Mouse (Mus musculus): Measurements from ENCODE around the gene Csf1. TPM values are rescaled to one million over a fixed set of nuclear protein-coding genes. Genes with fewer than 3 reads are reported as not detected.
"Not testable (repeated sequence)": the region's sequence is repeated elsewhere in the genome, so short reads cannot be mapped to it uniquely, and the experiment has no call there.

Csf1 gene
- polyA plus RNA-seq, 1 experiment from 2014 or later: 8.0 TPM

DNA sequence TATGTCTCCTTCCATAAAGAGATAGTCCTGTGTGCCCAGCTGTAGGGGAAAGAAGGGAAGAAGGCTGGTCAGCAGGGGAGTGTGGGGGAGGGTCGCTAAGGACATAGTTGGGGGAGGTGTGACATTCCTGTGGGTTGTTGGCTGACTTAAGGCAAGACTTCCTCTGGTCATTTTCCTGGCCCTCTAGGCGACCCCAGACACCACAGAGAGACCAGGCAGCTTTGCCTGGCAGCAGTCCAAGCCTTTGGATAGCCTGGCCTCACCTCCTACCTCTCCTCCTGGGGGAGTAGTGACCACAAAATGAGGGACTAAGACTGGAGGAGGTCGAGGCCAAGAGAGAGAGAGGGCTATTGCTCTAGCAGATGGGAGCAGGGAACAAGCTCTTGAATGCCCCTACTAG is 17.2 kb downstream of the Csf1 start:
- Histone ChIP-seq H3K4me3 (ENCODE audit: low read length) (no peak overlapping the region), H3K4me1 (ENCODE audit: control insufficient read depth, insufficient read depth, low read depth, low read length) (peaks cover 18% of the 10 kb centered on the region), H3K9ac (ENCODE audit: low read depth, low read length) (no peak overlapping the region), H3K27me3 (replicated peaks; ENCODE audit: control insufficient read depth, insufficient read depth, low read length) (no peaks in the 10 kb centered on the region), H3K9me3 (ENCODE audit: control insufficient read depth, low read length) (no peaks in the 10 kb centered on the region), H3K27ac (ENCODE audit: low read depth, low read length) (no peak overlapping the region), H3K36me3 (ENCODE audit: control insufficient read depth, insufficient read depth, low read length) (no peaks in the 10 kb centered on the region), H3K4me2 (ENCODE audit: low read length) (no peak overlapping the region)
- no peak for ATAC-seq
- 52% methylated on average over 3 of the region's 3 CpGs for WGBS

DNA sequence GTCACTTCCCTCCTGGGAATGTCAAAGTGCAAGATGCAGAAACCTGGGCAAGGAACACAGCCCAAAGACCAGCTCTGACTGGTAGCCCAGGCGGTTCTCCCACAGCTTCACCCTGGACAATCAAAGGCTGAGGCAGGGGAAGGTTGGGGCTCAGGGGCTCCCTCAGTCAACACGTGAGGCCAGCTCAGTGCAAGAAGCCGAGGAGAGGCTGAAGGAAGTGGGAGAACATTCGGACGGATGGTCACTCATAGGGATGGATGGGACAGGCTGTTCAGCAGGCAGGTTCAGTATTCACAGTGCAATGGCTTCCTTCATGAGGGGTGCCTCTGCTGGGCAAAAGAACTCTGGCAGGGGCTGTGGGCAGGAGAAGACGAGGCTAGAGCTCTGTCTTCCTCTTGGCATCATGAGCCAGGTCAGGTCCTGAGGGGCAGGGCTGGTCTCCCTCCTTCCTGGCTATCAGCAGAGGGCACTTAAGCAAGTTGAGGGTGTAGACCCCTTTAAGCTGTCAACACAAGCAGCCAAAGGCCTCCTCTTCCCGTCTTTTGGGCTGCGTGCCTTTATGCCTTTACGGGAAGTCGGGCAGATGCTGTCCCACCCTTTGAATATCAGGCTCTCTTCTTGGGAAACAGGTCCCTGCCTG is 18.1 kb downstream of the Csf1 start:
- WGBS: 91% methylated on average over 10 of the region's 10 CpGs
- no peak for ATAC-seq
- Histone ChIP-seq H3K4me3 (ENCODE audit: low read length) (no peak overlapping the region), H3K4me2 (ENCODE audit: low read length) (no peak overlapping the region), H3K4me1 (ENCODE audit: control insufficient read depth, insufficient read depth, low read depth, low read length) (peaks cover 18% of the 10 kb centered on the region), H3K27me3 (replicated peaks; ENCODE audit: control insufficient read depth, insufficient read depth, low read length) (no peaks in the 10 kb centered on the region), H3K9me3 (ENCODE audit: control insufficient read depth, low read length) (no peaks in the 10 kb centered on the region), H3K9ac (ENCODE audit: low read depth, low read length) (no peak overlapping the region), H3K36me3 (ENCODE audit: control insufficient read depth, insufficient read depth, low read length) (no peaks in the 10 kb centered on the region), H3K27ac (ENCODE audit: low read depth, low read length) (no peak overlapping the region; the same call in 1 of the 2 replicates)

DNA sequence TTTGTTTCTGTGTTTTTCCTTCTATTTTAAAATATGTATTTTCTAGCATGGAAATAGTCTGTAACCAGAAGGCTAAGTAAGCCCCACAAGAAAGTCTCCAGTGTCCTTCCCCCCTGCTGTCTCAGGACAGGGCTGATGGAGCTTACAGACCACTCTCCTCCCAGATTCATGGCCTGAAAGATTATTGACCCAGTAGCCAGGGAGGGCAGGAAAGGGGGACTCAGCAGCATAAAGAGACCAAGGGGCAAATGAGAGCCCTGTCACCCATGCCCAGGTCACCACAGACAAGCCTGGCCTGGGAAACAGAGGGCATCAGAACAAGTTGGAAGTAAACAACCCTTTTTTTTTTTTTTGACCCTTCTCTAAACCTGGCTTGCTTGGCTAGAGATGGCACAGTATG is 18.9 kb downstream of the Csf1 start:
- H3K36me3 ChIP-seq (ENCODE audit: control insufficient read depth, insufficient read depth, low read length): no peaks in the 10 kb centered on the region
- no peaks in the 10 kb centered on the region for H3K9me3 ChIP-seq (ENCODE audit: control insufficient read depth, low read length)
- ATAC-seq: no peak
- H3K27me3 ChIP-seq (replicated peaks; ENCODE audit: control insufficient read depth, insufficient read depth, low read length): no peaks in the 10 kb centered on the region
- H3K27ac ChIP-seq (ENCODE audit: low read depth, low read length): peak overlapping the region; percentile 64
- no peak overlapping the region for H3K9ac ChIP-seq (ENCODE audit: low read depth, low read length)
- H3K4me2 ChIP-seq (ENCODE audit: low read length): no peak overlapping the region
- H3K4me1 ChIP-seq (ENCODE audit: control insufficient read depth, insufficient read depth, low read depth, low read length): peaks cover 18% of the 10 kb centered on the region
- no peak overlapping the region for H3K4me3 ChIP-seq (ENCODE audit: low read length)

DNA sequence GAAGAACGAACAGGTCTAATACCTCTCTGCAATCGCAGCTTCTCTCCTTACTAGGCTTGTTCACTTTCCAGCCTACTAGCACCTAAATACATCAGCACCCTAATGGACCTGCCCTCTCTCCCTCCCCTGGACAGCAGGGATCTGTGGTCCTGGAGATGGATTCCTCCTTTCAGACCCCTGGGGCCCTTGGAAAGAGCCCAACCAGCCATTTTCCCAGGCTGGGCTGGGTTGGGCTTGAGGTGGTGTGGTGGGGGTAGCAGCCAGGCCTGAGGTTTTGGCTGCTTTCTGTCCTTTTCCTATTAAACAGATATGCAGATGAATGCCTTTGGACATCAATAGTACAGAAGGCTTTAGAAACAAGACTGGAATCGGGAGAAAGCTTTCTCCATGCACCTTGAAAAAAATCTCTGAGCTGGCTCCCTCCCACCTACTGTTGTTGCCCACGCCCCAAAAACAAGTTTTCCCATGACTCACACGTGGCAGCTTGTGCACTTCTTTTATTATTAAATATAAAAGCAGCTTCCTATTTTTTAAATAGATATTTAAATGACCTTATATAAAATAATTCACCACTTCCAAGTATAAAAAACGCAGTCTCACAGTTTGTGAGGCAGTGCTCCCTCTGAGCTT is 19.6 kb downstream of the Csf1 start:
- Histone ChIP-seq H3K4me1 (ENCODE audit: control insufficient read depth, insufficient read depth, low read depth, low read length) (peaks cover 18% of the 10 kb centered on the region), H3K27ac (ENCODE audit: low read depth, low read length) (peak overlapping the region; percentile 64), H3K9ac (ENCODE audit: low read depth, low read length) (0 out of 2 replicates have a peak overlapping the region, but pooled peaks have one; percentile 9), H3K4me2 (ENCODE audit: low read length) (0 out of 2 replicates have a peak overlapping the region, but pooled peaks have one; percentile 8), H3K36me3 (ENCODE audit: control insufficient read depth, insufficient read depth, low read length) (no peaks in the 10 kb centered on the region), H3K9me3 (ENCODE audit: control insufficient read depth, low read length) (no peaks in the 10 kb centered on the region), H3K4me3 (ENCODE audit: low read length) (no peak overlapping the region), H3K27me3 (replicated peaks; ENCODE audit: control insufficient read depth, insufficient read depth, low read length) (no peaks in the 10 kb centered on the region)
- 6% methylated on average over 6 of the region's 6 CpGs for WGBS
- ATAC-seq: peak; percentile 88

DNA sequence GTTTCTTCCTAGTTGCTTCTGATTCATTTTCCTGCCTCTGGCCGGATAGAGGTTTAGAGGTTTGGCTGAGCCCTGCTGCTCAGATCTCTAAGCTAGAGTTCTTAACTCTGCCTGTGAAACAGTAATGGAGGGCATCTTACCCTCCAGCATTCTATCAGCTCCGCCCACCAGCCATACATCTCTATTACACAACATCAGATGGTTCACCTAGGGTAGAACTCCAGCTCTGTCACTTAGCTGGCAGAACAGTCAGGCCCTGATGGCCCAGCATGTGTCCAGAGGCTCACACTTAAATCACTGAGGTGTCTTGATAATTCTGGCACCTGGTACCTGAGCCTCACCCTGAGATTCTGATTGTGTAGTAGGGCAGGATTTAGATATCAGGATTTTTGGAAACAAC is 20.3 kb downstream of the Csf1 start:
- H3K27ac ChIP-seq (ENCODE audit: low read depth, low read length): peak overlapping the region; percentile 64
- 79% methylated on average over 2 of the region's 2 CpGs for WGBS
- H3K27me3 ChIP-seq (replicated peaks; ENCODE audit: control insufficient read depth, insufficient read depth, low read length): no peaks in the 10 kb centered on the region

DNA sequence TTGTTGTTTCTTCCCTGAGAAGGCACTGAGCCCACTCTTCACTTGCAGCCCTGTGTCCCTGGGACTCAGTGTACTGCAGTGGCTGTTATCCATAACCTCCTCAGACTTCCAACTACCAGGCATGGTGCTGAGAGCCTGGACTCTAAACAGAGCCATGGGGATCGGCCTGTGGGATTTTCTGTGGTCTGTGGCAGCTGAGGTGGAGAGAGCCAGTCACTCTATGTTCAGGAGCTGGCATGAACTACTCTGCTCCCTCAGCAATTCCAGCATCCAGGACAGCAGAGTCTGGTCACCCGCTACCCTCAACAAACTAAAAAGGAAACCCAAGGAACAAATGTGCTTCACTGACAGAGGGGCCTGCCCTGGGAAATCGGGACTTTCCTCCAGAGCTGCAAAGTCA is 20.8 kb downstream of the Csf1 start:
- Histone ChIP-seq H3K4me3 (ENCODE audit: low read length) (no peak overlapping the region), H3K4me1 (ENCODE audit: control insufficient read depth, insufficient read depth, low read depth, low read length) (peaks cover 18% of the 10 kb centered on the region), H3K9me3 (ENCODE audit: control insufficient read depth, low read length) (no peaks in the 10 kb centered on the region), H3K9ac (ENCODE audit: low read depth, low read length) (no peak overlapping the region), H3K27ac (ENCODE audit: low read depth, low read length) (peak overlapping the region; percentile 23; the same call in 1 of the 2 replicates), H3K27me3 (replicated peaks; ENCODE audit: control insufficient read depth, insufficient read depth, low read length) (no peaks in the 10 kb centered on the region), H3K4me2 (ENCODE audit: low read length) (no peak overlapping the region), H3K36me3 (ENCODE audit: control insufficient read depth, insufficient read depth, low read length) (no peaks in the 10 kb centered on the region)
- WGBS: 83% methylated on average over 3 of the region's 3 CpGs
- ATAC-seq: no peak

More for the DNA sequence above, 20.3 kb downstream of the Csf1 start:
- Histone ChIP-seq H3K9ac (ENCODE audit: low read depth, low read length) (no peak overlapping the region), H3K4me1 (ENCODE audit: control insufficient read depth, insufficient read depth, low read depth, low read length) (peaks cover 18% of the 10 kb centered on the region), H3K9me3 (ENCODE audit: control insufficient read depth, low read length) (no peaks in the 10 kb centered on the region), H3K36me3 (ENCODE audit: control insufficient read depth, insufficient read depth, low read length) (no peaks in the 10 kb centered on the region), H3K4me2 (ENCODE audit: low read length) (no peak overlapping the region), H3K4me3 (ENCODE audit: low read length) (no peak overlapping the region)
- peak; percentile 9; the same call in 1 of the 2 replicates for ATAC-seq

DNA sequence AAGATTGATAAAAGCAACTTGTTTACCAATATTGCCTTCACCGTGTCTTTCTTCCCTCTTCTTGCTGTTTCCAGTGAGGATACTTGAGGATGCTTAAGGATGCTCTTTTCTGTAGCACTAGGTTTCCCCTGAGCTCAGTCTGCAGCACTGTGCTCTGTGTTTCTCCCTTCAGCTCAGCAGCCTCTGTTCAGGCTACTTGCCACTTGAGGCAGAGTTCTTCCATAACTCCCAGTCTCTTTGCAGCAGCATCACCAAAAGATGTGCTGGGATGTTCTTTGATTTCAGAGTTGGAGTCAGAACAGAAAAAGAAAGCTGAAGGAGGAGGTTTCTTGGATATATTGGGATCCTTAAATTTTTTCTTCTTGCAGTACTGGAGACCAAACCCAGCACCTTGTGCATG is 21.6 kb downstream of the Csf1 start:
- 77% methylated on average over 1 of the region's 1 CpGs for WGBS

DNA sequence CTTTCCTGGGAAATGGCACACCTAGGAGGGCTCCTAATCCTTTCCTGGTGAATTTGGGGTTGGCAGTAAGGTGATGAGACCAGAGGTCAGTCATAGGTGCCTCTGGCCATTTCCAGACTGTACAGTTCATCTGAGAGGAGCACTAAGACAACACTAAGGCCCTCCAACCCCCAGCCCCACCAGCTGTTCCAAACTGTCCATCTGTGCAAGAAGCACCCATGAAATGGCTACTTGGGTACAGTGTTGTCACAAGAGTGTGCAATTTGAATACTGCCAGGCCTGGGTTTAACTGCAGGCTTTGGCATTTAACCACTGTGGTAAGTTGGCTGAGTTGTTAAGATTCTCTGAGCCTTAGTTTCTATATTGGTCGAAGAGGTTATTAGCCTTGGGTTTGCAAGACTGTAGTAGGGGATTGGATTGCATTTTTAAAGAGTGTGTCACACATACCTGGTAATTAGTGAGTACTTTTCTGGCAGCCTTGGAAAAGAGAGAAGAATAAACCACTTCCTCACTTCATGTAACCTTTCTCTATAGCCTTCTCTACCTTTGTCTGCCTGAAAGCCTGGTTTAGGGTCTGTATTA is 22.6 kb downstream of the Csf1 start:
- no peaks in the 10 kb centered on the region for H3K9me3 ChIP-seq (ENCODE audit: control insufficient read depth, low read length)
- peaks cover 18% of the 10 kb centered on the region for H3K4me1 ChIP-seq (ENCODE audit: control insufficient read depth, insufficient read depth, low read depth, low read length)
- no peak overlapping the region for H3K4me2 ChIP-seq (ENCODE audit: low read length)
- H3K27ac ChIP-seq (ENCODE audit: low read depth, low read length): no peak overlapping the region
- H3K4me3 ChIP-seq (ENCODE audit: low read length): no peak overlapping the region
- no peaks in the 10 kb centered on the region for H3K27me3 ChIP-seq (replicated peaks; ENCODE audit: control insufficient read depth, insufficient read depth, low read length)
- H3K36me3 ChIP-seq (ENCODE audit: control insufficient read depth, insufficient read depth, low read length): no peaks in the 10 kb centered on the region
- ATAC-seq: no peak
- 88% methylated on average over 1 of the region's 1 CpGs for WGBS
- no peak overlapping the region for H3K9ac ChIP-seq (ENCODE audit: low read depth, low read length)

More for the DNA sequence above, 21.6 kb downstream of the Csf1 start:
- ATAC-seq: no peak
- Histone ChIP-seq H3K9me3 (ENCODE audit: control insufficient read depth, low read length) (no peaks in the 10 kb centered on the region), H3K4me1 (ENCODE audit: control insufficient read depth, insufficient read depth, low read depth, low read length) (peaks cover 18% of the 10 kb centered on the region), H3K36me3 (ENCODE audit: control insufficient read depth, insufficient read depth, low read length) (no peaks in the 10 kb centered on the region), H3K27ac (ENCODE audit: low read depth, low read length) (no peak overlapping the region), H3K4me3 (ENCODE audit: low read length) (no peak overlapping the region), H3K4me2 (ENCODE audit: low read length) (no peak overlapping the region), H3K9ac (ENCODE audit: low read depth, low read length) (no peak overlapping the region), H3K27me3 (replicated peaks; ENCODE audit: control insufficient read depth, insufficient read depth, low read length) (no peaks in the 10 kb centered on the region)

DNA sequence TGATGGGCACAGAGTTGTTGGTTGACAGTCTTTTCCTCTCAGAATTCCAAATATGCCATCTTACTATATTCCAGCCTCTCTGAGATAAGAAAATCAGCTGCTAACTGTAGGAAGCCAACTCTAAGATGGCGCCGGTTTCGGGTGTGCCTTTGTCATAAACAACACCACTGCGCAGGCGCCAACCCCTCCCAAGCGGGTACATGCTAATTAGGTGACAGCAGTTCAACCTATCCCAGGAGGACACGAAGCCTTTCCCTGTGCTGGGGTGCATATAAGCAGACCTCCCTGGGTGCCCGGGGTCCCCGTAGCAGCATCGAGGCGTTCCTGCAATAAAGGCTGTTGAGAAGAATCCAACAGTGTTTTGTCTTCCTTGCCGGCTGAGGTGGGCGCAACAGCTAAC is 24.6 kb downstream of the Csf1 start:
- not testable (repeated sequence) for H3K27me3 ChIP-seq (replicated peaks; ENCODE audit: control insufficient read depth, insufficient read depth, low read length); H3K9ac ChIP-seq (ENCODE audit: low read depth, low read length); H3K9me3 ChIP-seq (ENCODE audit: control insufficient read depth, low read length); H3K36me3 ChIP-seq (ENCODE audit: control insufficient read depth, insufficient read depth, low read length); H3K4me3 ChIP-seq (ENCODE audit: low read length); H3K27ac ChIP-seq (ENCODE audit: low read depth, low read length); ATAC-seq; H3K4me1 ChIP-seq (ENCODE audit: control insufficient read depth, insufficient read depth, low read depth, low read length); H3K4me2 ChIP-seq (ENCODE audit: low read length)
- WGBS: 92% methylated on average over 13 of the region's 13 CpGs
